Mouse (Mus musculus) kidney, adult 2 months (tissue): ENCODE measurements around the gene Actg1.

Source experiments
- CTCF ChIP-seq: fragments of 200-500 bp; conservative IDR thresholded peaks from 2 replicates; pipeline ENCODE4 v1.5.1; 2011; ENCODE audit warnings: low read depth, mild to moderate bottlenecking, control low read depth, low read length, moderate library complexity, mixed read lengths; ENCODE audit not compliant: insufficient read depth, insufficient read length
- POLR2A ChIP-seq: fragments of 200-500 bp; IDR thresholded peaks from one replicate; pipeline ENCODE4 v1.6.1; 2011; ENCODE audit warnings: low read depth, low read length, control low read depth

- TF ChIP-seq CTCF (no peak), POLR2A (no peak)
These were observed 8.3 kb downstream of the Actg1 start for GRCm38 (mm10) chr11:120339978-120340513.
